Mouse (Mus musculus) bone marrow macrophage, adult 2 months (primary cell): ENCODE data around the gene Syt6.

ENCODE experiments used
- CTCF ChIP-seq: IDR thresholded peaks from 2 replicates; pipeline ENCODE4 v1.5.1; 2012; ENCODE audit warnings: low read depth, mild to moderate bottlenecking, low read length, moderate library complexity
- POLR2A ChIP-seq: IDR thresholded peaks from 2 replicates; pipeline ENCODE4 v1.6.1; 2012; ENCODE audit warnings: mild to moderate bottlenecking, low read depth, low read length, borderline replicate concordance

GRCm38 (mm10) chr3:103633831-103634230 lies 58.8 kb downstream of the Syt6 start:
- TF ChIP-seq CTCF (no peak), POLR2A (no peak)
